Mouse (Mus musculus): Measurements from ENCODE around the gene Psrc1. TPM values are rescaled to one million over a fixed set of nuclear protein-coding genes. Genes with fewer than 3 reads are reported as not detected.
A peak's percentile ranks its signal among the peaks of the same experiment; 100 is the strongest.

The Psrc1 gene
- polyA plus RNA-seq, 1 experiment from 2014 or later, result 40.2 TPM

- Histone ChIP-seq H3K27me3 (peaks cover 5% of the 10 kb centered on the region; the same call in 1 of the 2 replicates), H3K36me3 (peaks cover 33% of the 10 kb centered on the region), H3K9ac (no peak overlapping the region), H3K27ac (peak overlapping the region; percentile 17; the same call in 1 of the 2 replicates), H3K4me2 (peak overlapping the region; percentile 22; the same call in 1 of the 2 replicates), H3K4me1 (peaks cover 36% of the 10 kb centered on the region), H3K9me3 (0 out of 2 replicates have a peak, but pooled peaks cover 13% of the 10 kb centered on the region), H3K4me3 (peak overlapping the region; percentile 1; the same call in 1 of the 2 replicates)
- 61% methylated on average over 5 of the region's 5 CpGs for WGBS
- ATAC-seq (ENCODE audit: insufficient number of reproducible peaks, low FRiP score, low TSS enrichment, low read depth), result no peak
Measured at GRCm38 (mm10) chr3:108411026-108411753, 27.6 kb downstream of the Psrc1 start.

GRCm38 (mm10) chr3:108411754-108412121 is 28.1 kb downstream of the Psrc1 start:
- Histone ChIP-seq H3K9ac (no peak overlapping the region), H3K36me3 (peaks cover 29% of the 10 kb centered on the region), H3K4me3 (peak overlapping the region; percentile 1; the same call in 1 of the 2 replicates), H3K27ac (peak overlapping the region; percentile 55; the same call in 1 of the 2 replicates), H3K4me2 (0 out of 2 replicates have a peak overlapping the region, but pooled peaks have one; percentile 6), H3K4me1 (peaks cover 36% of the 10 kb centered on the region), H3K9me3 (0 out of 2 replicates have a peak, but pooled peaks cover 13% of the 10 kb centered on the region), H3K27me3 (peaks cover 11% of the 10 kb centered on the region)
- WGBS, result 64% methylated on average over 8 of the region's 8 CpGs
- ATAC-seq (ENCODE audit: insufficient number of reproducible peaks, low FRiP score, low TSS enrichment, low read depth), result no peak

DNA sequence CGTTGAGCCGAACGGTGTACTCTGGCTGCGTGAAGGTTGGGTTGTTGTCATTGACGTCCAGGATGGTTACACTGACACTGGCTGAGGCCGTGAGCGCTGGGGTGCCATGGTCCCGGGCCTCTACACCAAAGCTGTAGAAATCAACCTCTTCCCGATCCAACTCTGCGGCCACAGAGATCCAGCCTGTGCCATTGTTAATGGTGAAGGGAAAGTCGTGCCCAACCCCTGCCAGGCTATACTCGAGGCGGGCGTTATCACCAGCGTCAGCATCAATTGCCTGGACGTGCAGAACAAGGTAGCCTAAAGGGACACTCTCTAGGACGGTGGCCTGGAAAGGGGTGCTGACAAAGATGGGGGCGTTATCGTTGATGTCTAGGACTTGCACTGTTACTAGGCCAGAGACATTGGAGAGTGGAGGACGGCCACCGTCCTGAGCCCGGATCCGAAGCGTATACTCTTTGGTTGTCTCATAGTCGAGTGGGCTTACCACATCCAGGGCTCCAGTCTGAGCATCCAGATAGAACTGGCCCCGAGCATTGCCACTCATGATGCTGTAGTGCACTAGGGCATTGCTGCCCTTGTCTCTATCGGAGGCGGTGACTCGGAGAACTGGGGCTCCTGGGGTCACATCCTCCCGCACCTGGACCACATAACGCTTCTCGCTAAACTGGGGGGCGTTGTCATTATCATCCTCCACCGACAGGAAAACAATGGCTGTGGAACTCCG is 30.2 kb downstream of the Psrc1 start:
- WGBS, result 98% methylated on average over 35 of the region's 35 CpGs
- Histone ChIP-seq H3K4me3 (no peak overlapping the region), H3K27me3 (peaks cover 15% of the 10 kb centered on the region), H3K36me3 (peaks cover 25% of the 10 kb centered on the region), H3K9ac (no peak overlapping the region), H3K9me3 (0 out of 2 replicates have a peak, but pooled peaks cover 13% of the 10 kb centered on the region), H3K4me2 (no peak overlapping the region), H3K4me1 (peaks cover 36% of the 10 kb centered on the region), H3K27ac (no peak overlapping the region)
- ATAC-seq (ENCODE audit: insufficient number of reproducible peaks, low FRiP score, low TSS enrichment, low read depth), result no peak

- Histone ChIP-seq H3K9me3 (0 out of 2 replicates have a peak, but pooled peaks cover 13% of the 10 kb centered on the region), H3K27me3 (peaks cover 15% of the 10 kb centered on the region), H3K9ac (peak within 1 kb of the TSS; percentile 64), H3K4me2 (peak within 1 kb of the TSS; percentile 98), H3K4me1 (peaks cover 30% of the 10 kb centered on the region), H3K27ac (peak within 1 kb of the TSS; percentile 47; the same call in 1 of the 2 replicates), H3K4me3 (peak within 1 kb of the TSS; percentile 79), H3K36me3 (peaks cover 22% of the 10 kb centered on the region)
- 6% methylated on average over 61 of the region's 67 CpGs for WGBS
- ATAC-seq (ENCODE audit: insufficient number of reproducible peaks, low FRiP score, low TSS enrichment, low read depth), result peak; percentile 11; the same call in 1 of the 2 replicates
Measured at GRCm38 (mm10) chr3:108414857-108415830, 31.5 kb downstream of the Psrc1 start, which contains the start of gene Celsr2. TSS of gene Celsr2 (minus strand) at chr3:108415552.

GRCm38 (mm10) chr3:108415831-108416223 is 32.2 kb downstream of the Psrc1 start:
- under 1% methylated on average over 47 of the region's 48 CpGs for WGBS
- H3K9ac ChIP-seq, result peak overlapping the region; percentile 64
- peak overlapping the region; percentile 47; the same call in 1 of the 2 replicates for H3K27ac ChIP-seq
- 0 out of 2 replicates have a peak, but pooled peaks cover 13% of the 10 kb centered on the region for H3K9me3 ChIP-seq
- peaks cover 24% of the 10 kb centered on the region for H3K4me1 ChIP-seq
- peak; percentile 67; the same call in 1 of the 2 replicates for ATAC-seq (ENCODE audit: insufficient number of reproducible peaks, low FRiP score, low TSS enrichment, low read depth)
- H3K4me2 ChIP-seq, result peak overlapping the region; percentile 98
- H3K27me3 ChIP-seq, result peaks cover 15% of the 10 kb centered on the region
- H3K4me3 ChIP-seq, result peak overlapping the region; percentile 79
- peaks cover 22% of the 10 kb centered on the region for H3K36me3 ChIP-seq

GRCm38 (mm10) chr3:108423006-108423405 is 39.4 kb downstream of the Psrc1 start:
- Histone ChIP-seq H3K4me2 (no peak overlapping the region), H3K9ac (no peak overlapping the region), H3K27me3 (no peaks in the 10 kb centered on the region), H3K4me3 (no peak overlapping the region), H3K27ac (no peak overlapping the region), H3K9me3 (no peaks in the 10 kb centered on the region), H3K36me3 (peaks cover 29% of the 10 kb centered on the region), H3K4me1 (peaks cover 27% of the 10 kb centered on the region)
- WGBS, result 31% methylated on average over 6 of the region's 6 CpGs
- no peak for ATAC-seq (ENCODE audit: insufficient number of reproducible peaks, low FRiP score, low TSS enrichment, low read depth)

DNA sequence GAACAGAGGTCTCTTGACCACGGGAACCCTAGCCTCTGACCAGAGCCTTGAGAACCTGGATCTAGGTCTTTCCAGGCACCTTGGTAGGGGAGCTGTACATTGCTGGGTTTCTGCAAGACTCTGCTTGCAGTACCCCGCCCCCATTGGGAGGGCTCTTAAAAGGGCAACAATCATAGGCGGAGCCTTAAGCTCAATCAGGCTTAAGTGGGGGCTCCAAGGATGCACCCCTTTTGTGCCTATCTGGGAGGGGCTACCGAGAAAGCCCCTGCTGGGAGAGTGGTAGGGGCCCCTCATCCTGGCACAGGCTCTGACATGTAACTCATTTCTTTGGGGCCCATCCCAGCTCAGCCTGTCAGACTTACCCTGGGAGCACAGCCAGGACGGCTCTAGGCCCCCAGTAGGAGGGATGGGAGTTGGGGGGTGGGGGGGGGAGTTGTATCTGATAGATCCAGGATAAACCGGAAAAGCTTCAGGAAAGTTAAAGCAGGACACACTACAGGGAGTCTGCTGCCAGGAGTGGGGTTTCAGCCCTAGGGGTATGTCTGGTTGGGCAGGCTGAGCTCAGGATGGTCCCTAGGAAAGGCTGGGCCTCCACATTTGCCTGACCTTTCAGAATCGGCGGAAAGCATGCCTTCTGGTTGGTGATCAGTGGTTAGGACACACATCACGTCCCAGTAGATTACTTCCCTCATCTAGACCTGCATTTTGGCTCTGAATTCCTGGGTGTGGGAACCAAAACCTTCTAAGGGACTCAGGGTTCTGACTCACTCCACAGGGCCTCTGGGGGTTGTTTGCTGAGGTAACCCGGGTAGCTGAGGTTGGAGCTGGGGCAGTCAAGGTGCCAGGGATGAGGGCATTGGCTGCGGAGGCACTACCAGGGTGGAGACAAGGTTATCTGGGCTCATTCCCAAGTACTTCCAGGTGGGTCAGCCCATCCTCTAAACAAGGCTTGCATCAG is 40.5 kb downstream of the Psrc1 start:
- H3K36me3 ChIP-seq, result peaks cover 40% of the 10 kb centered on the region
- no peaks in the 10 kb centered on the region for H3K9me3 ChIP-seq
- WGBS, result 15% methylated on average over 11 of the region's 11 CpGs
- H3K4me3 ChIP-seq, result 0 out of 2 replicates have a peak overlapping the region, but pooled peaks have one; percentile 11
- H3K27me3 ChIP-seq, result no peaks in the 10 kb centered on the region
- peak; percentile 76 for ATAC-seq (ENCODE audit: insufficient number of reproducible peaks, low FRiP score, low TSS enrichment, low read depth)
- no peak overlapping the region for H3K9ac ChIP-seq
- H3K27ac ChIP-seq, result peak overlapping the region; percentile 71
- H3K4me1 ChIP-seq, result peaks cover 27% of the 10 kb centered on the region
- H3K4me2 ChIP-seq, result peak overlapping the region; percentile 40

- H3K9ac ChIP-seq, result no peak overlapping the region
- H3K4me1 ChIP-seq, result peaks cover 27% of the 10 kb centered on the region
- H3K4me3 ChIP-seq, result no peak overlapping the region
- H3K27me3 ChIP-seq, result no peaks in the 10 kb centered on the region
- peak overlapping the region; percentile 71 for H3K27ac ChIP-seq
- 71% methylated on average over 7 of the region's 7 CpGs for WGBS
- no peaks in the 10 kb centered on the region for H3K9me3 ChIP-seq
- no peak overlapping the region for H3K4me2 ChIP-seq
- no peak for ATAC-seq (ENCODE audit: insufficient number of reproducible peaks, low FRiP score, low TSS enrichment, low read depth)
- H3K36me3 ChIP-seq, result peaks cover 50% of the 10 kb centered on the region
Measured at GRCm38 (mm10) chr3:108424944-108425623, 41.4 kb downstream of the Psrc1 start.

GRCm38 (mm10) chr3:108425624-108426018 is 42.0 kb downstream of the Psrc1 start:
- H3K9ac ChIP-seq, result no peak overlapping the region
- H3K36me3 ChIP-seq, result peaks cover 53% of the 10 kb centered on the region
- H3K4me2 ChIP-seq, result no peak overlapping the region
- no peaks in the 10 kb centered on the region for H3K9me3 ChIP-seq
- peaks cover 27% of the 10 kb centered on the region for H3K4me1 ChIP-seq
- no peak overlapping the region for H3K4me3 ChIP-seq
- WGBS, result 74% methylated on average over 6 of the region's 6 CpGs
- H3K27ac ChIP-seq, result no peak overlapping the region; the same call in 1 of the 2 replicates
- no peak for ATAC-seq (ENCODE audit: insufficient number of reproducible peaks, low FRiP score, low TSS enrichment, low read depth)
- no peaks in the 10 kb centered on the region for H3K27me3 ChIP-seq
